Mouse (Mus musculus): ENCODE data around the gene Spag4.

Spag4 gene

GRCm38 (mm10) chr2:156065099-156066041, at the start of gene Spag4:
TSS of gene Spag4 (plus strand) at chr2:156065175.
- peak; percentile 58 for DNase-seq

DNA sequence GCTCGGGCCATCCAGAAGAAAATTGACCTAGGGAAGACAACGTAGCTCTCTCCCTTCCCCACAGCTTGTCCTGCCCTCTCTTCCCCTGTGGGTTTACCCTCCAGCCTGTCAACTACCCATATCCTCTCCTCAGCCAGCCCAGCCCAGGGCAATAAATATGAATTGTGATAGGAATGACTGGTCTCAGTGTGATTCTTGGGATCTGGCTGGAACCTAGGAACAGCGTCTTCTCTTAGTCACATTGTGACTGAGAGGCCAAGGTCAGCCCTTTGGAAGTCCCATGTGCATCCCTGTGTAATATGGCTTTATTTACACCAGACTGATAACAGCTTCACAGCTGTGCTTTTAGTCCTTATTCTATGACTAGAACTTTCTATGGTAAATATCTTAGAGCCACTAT, 46.9 kb upstream of the Spag4 start:
- DNase-seq: no peak

DNA sequence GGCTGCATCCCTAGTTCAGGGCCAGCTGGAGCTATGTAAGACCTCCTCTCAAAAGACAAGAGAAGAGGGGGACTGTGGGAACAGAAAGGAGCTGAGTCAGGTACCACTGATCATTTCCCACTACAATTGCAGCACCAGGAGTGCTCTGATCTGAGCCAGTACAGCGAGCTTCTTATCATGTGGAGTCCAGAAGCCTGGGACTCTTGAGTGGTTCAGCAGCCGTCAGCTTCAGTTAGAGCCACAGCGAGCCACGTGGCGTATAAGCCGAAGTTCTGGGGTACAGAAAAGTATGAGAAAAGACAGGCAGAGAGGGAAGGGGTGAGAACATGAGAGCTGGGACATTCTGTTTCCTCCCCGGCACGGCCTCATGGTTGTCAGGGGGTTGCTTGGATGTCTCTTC, 43.8 kb upstream of the Spag4 start:
- no peak for DNase-seq

- DNase-seq: no peak
Observed at GRCm38 (mm10) chr2:156021765-156022164, 43.2 kb upstream of the Spag4 start.

DNA sequence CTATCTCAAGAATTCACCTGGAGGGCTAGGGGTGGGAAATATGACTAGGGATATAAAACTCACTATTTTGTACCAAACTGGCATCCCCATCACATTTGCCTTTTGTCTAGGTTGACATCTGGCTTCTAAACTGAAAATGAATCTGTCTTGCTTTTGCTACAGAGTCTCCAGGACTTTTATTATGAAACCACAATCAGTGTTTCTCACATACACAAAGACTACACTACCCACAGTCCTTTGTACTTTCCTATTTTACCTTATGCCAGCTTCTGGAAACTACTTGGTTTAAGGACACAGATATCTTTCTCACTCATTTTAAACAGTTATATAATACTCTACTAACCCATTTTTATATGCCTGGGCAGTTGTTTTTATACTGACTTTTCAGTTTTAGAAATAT, 39.5 kb upstream of the Spag4 start:
- no peak for DNase-seq

GRCm38 (mm10) chr2:156039390-156039789, 25.6 kb upstream of the Spag4 start:
- no peak for DNase-seq

DNA sequence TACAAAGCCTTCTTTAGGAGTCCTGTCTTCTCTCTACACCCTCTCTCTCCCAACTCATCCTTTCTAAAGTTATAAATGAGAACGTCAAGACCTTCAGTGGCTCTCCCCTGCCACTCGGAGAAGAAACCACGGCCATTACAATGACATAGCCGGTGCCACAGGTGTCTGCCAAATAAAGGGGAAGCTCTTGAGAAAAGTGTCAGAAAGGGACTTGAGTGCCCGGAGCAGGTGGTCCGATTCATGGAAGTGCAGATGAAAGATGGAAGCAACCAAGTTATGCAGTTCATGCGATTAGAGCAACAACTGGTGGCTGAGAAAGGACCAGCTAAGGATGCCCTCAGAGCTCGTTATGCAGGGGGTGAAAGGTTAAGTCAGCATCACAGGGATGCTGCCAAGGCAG, 22.1 kb upstream of the Spag4 start:
- no peak for DNase-seq

GRCm38 (mm10) chr2:156047929-156048328, 17.0 kb upstream of the Spag4 start:
- DNase-seq: no peak

DNA sequence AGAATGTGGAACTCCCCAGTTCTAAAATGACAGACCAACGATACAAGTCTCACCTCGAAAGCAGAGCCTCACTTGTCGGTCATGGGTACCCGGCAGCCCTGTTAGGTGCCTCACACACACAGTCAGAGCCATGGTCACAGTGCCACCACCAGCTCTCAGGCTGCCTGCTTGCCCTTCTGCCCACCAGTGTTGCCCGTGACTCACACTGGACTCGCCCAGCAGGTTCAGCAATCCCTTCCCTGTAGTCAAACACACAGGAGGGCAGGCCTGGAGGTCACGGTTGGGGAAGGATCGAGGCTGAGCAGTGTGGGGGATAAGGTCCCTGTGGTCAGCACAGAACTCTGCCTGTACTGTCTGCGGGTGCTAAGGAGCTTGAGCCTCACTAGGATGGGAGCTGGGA, 12.2 kb upstream of the Spag4 start, which contains the start of gene Fer1l4:
Fer1l4 (minus strand) TSS at position 132 of the 400 bp plus-strand sequence.
- no peak for DNase-seq

- DNase-seq: no peak
Observed at GRCm38 (mm10) chr2:156066126-156066525, 1.2 kb downstream of the Spag4 start.

DNA sequence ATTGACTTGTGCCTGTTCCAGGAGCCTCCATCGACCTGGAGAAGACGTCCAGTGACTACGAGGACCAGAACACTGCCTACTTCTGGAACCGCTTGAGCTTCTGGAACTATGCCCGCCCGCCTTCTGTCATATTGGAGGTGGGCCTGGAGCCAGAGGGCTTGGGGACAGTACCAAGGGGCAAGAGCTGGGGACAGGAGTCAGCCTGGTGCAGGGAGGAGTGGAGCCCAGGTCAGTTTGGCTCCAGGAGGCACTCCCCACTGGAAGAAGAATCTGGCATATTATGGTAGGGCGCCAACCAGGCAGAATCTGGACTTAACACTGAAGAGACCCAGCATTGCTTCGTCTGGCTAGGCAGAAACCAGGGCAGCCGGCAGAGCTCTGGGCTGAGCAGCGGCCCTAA, 2.9 kb downstream of the Spag4 start:
- peak; percentile 67 for DNase-seq

GRCm38 (mm10) chr2:156071236-156071635, 6.3 kb downstream of the Spag4 start:
- no peak for DNase-seq

DNA sequence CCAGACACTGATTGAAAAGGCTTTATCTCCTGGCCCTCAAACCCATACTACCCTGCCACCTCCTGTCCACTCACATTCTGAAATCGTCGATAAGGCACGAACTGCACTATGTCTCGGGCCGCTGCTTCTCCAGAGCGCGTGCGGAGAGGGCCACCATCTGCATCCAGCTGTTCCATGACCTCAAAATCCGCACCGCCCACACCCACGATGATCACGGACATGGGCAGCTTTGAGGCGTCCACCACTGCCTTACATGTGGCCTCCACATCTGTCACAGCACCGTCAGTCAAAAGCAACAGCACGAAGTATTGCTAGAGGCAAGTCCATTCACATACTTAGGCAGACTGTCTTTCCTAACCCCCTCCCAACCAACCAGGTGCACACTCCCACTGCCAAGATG, 8.8 kb downstream of the Spag4 start:
- DNase-seq: no peak

DNA sequence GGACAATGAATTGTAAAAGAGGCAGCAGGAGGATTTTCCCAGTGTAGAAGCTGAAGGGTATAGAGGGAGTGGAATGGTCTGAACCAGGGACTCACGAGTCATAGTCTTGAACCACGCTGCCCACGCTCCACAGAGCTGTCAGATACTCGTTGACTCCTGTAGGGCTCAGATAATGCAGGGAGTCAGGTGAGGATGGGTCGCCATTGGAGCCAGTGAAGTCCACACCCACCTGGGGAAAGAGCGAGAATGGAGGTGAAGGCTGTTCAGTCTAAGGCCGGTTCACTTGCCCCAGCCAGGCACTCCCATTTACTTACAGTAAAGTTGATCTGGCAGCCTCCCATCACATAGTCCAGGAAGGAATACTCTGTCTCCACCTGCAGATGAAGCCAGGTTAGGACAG, 12.5 kb downstream of the Spag4 start:
- DNase-seq: no peak

DNA sequence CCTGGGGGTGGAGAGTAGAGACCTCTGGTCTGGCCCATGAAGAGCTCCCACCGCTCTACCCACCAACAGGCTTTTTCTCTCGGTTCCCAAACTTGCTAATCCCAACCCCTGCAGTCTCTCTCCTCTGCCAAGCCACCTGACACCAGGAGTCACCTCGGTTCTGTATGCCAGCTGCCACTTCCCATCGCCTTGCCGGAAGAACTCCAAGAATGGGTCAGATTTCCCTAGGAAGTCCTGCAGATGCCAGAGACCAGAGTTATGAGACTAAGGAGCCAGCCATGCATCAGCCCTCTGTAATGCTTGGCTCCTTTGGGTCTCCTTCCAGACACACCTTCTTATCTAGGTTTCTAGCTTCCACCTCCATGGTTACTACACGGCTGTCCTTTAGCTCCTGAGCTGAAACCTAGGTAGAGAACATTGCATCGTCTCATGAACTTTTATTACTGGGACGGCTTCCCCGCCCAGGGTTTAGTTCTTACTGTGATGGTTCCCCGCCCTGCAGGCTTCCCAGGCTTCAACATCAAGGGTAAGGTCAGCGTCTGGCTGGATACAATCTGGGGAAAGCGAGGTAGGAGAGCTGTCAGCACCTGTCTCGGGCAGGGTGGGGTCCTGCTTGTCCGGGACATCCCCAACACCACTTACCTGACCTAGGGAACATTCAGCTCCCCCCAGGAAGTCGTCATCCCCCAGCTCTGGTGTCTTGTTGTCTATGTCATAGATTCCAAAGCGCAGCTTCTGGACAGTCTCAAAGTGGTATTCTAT, 13.6 kb downstream of the Spag4 start:
- no peak for DNase-seq

- no peak for DNase-seq
Observed at GRCm38 (mm10) chr2:156079183-156079560, 14.2 kb downstream of the Spag4 start.

DNA sequence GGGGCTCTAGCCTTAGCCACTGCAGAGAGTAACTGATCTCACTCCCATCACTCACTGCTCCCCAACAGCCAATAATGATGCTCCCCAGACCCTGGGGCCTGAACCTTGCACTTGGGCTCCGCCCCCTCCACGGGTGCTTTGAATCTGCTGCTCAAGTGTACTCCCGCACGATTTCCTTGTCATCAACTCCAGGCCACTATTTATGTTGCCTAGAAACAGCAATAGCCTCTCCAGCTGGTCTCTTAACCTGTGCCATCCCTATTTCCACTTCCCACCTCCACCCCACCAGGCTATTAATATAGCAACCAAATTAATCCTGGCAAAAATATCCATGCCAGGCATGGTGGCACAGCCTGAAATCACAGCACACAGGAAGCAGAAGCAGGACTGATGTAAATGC, 14.7 kb downstream of the Spag4 start:
- DNase-seq: no peak

DNA sequence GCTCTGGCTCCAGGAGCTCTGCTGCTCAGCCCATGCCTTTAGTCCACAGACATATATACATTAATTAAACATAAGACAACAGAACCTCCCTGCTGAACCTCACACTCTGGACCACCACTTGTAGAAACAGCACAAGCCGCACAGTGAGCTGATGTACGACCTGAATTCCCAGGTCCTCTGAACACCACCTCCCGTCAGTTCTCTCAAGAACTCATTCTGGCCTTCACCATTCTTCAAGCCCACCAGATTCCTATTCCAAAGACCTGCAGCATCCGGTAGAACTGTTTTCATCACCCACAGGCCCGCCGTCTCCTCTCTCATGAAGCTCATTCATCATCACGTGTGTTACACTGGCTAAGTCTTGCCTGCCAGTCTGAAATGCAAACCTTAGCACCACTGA, 15.4 kb downstream of the Spag4 start:
- DNase-seq: no peak

DNA sequence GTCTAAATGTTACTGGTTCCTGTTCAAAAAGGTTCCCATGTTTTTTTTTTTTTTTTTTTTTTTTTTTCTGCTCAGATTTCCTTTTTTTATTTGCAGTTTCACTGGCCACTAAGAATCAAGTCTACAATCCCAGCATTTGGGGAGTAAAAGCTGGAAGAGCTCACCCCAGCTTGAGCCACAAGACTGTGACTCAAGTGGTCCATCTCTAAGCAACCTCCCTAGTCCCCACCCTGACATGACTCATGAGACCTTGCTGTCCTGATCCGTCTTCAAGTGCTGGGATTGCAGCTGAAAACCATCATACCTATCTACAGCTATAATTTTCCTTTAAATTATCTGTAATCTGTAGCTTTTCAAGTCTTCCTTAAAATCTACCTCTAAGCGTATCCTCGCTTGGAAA, 19.6 kb downstream of the Spag4 start:
- DNase-seq: no peak

DNA sequence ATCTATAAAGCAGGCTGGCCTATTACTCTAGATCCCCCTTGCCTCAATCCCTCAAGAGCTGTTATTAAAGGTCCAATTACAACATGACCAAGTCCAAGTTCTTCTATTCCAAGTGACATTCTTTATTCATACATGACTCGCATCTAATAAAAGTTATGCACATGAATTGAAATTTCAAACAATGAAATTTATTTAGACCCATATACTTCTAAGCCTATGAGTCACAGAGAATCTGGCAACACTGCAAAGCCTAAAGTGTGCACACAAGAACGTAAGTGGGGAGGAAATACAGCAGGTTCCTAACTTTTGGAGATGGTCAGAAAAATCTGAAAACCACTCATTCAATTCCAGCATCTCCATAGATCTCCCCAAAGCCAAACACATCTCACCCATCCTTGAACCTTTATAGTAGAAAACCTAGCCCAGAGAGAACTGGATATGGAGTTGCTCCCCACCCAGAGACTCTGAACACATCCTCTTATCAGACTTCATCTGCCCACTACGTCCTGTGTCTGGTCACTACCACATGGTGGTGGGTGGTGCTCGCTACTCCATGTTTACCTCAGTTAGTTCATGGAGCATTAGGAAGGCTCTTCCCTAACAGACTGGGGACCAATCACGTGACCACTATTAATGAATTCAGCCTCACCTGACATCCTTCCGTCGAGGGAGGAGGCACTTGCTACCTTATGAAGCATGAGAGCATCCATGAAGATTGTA, 22.6 kb downstream of the Spag4 start:
- no peak for DNase-seq

- no peak for DNase-seq
Observed at GRCm38 (mm10) chr2:156089799-156090198, 24.8 kb downstream of the Spag4 start.

DNA sequence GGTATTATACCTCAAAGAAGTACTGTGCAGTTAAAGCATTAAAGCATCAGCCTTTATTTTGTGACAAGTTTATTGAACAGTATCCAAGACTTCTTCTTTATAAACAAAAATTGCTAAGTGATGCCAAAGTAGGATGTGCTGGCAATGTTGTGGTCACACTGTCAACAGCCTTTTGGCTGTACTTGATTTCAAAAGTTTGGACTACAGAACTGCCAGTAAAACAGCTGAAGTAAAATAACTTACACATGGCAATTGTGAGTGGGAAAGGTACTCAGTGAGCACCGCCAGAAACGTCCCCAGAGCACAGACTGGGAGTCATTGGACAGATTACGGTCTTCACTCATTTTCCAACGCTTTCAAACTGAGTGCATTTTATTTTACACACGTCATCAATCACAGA, 27.0 kb downstream of the Spag4 start:
- DNase-seq: no peak

DNA sequence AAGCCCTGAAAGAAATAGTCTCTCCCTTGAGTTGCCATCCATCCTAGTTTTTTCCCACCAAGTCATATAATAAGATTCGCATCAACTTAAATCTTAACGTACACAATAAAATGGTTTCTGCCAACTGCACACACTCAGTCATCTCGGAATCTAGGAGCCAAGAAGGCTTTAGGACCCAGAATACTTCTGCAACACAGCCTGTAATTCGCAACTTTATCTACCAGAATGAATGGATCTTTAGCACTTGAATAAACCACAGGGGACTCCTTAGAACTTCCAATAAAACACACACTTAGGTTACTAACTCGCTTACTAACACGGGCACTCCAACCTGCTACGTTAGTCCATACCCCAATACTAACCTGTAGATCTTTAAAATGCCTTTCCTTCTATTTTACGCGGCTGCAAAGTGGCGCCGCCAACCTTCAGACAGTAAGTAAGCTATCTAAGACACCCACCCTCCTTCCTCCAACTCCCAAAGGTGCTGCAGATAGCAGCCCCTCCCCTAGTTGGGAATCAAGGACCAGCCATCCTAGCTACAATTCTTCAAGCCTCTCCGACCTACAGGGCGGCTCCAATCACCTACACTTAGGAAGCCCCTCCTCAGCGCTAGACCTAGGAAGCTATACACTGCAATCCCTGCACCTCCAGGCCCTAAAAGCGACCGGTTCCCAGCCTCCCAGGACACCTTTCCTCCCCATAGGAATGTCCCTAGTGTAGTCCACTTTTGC, 45.8 kb downstream of the Spag4 start:
- no peak for DNase-seq
